Mouse (Mus musculus): Measurements from ENCODE around the gene Nars2. TPM values are rescaled to one million over a fixed set of nuclear protein-coding genes. Genes with fewer than 3 reads are reported as not detected.

Nars2 gene
- polyA plus RNA-seq, 1 experiment from 2014 or later = 20.5 TPM

GRCm38 (mm10) chr7:96975914-96976313, 24.6 kb downstream of the Nars2 start:
- H3K27ac ChIP-seq (replicated peaks) = no peak overlapping the region
- H3K9ac ChIP-seq = no peak overlapping the region
- WGBS = 81% methylated on average over 5 of the region's 5 CpGs
- H3K27me3 ChIP-seq = no peaks in the 10 kb centered on the region
- H3K4me3 ChIP-seq = no peak overlapping the region
- no peak for ATAC-seq (ENCODE audit: low FRiP score, low read depth)
- H3K36me3 ChIP-seq = no peaks in the 10 kb centered on the region
- H3K4me2 ChIP-seq = no peak overlapping the region
- H3K9me3 ChIP-seq = no peaks in the 10 kb centered on the region
- peaks cover 4% of the 10 kb centered on the region; the same call in 1 of the 2 replicates for H3K4me1 ChIP-seq (replicated peaks)

DNA sequence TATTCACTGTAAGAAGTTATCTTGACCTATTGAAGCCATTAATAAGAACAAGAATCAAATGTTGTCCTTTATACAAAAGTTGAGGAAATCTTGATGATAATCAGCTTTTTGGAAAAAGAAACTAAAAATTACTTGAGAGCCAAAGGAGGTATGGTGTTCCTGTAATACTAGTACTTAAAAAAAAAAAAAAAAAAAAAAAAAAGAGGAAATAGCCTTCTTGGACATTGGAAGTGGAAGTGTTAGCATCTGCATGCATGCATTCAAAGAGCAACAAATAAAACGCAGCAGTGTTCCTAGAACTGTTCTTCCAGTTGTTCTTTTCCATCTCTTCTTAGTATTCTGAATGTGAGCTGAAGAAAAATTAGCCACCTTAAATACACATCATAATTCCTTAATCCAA, 25.9 kb downstream of the Nars2 start:
- Histone ChIP-seq H3K4me2 (no peak overlapping the region), H3K4me3 (no peak overlapping the region), H3K27ac (replicated peaks) (no peak overlapping the region), H3K9me3 (no peaks in the 10 kb centered on the region), H3K9ac (no peak overlapping the region), H3K27me3 (no peaks in the 10 kb centered on the region), H3K4me1 (replicated peaks) (no peaks in the 10 kb centered on the region), H3K36me3 (no peaks in the 10 kb centered on the region)
- no peak for ATAC-seq (ENCODE audit: low FRiP score, low read depth)
- WGBS = 82% methylated on average over 1 of the region's 1 CpGs

GRCm38 (mm10) chr7:96981366-96981765, 30.1 kb downstream of the Nars2 start:
- Histone ChIP-seq H3K27ac (replicated peaks) (no peak overlapping the region), H3K9ac (no peak overlapping the region)
- 90% methylated on average over 2 of the region's 2 CpGs for WGBS

DNA sequence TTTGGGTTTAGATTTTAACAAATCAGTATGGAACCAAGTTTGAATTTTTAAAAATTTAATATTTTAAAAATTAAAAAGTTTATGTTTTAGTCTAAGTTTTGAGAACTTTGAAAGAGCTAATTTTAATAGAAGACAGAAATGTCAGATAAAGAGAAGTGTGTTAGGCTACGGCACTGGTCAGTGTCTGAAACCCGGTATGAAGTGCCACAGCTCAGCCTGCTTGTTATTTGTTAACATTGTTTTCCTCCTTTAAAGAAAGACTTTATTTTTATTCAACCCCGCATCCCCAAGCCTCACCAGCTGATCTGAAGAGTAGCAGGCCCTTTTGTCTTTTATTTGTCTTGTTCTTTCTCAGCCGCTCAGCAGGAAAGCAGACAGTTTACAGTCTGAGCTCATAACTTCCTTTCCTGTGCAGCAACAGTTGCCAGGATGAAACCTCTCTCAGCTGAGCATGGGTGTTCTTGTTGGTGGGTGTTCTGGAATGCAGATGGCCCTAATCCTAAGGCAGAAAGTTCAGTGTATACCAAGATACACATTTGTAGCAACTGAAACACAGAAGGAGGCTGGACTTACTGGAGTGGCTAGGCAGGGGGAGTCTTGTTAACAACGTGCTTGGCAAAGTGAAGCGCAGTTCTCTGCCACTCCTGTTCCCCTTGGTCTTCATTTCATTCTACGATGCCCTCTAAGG, 32.5 kb downstream of the Nars2 start:
- Histone ChIP-seq H3K4me1 (replicated peaks) (peaks cover 16% of the 10 kb centered on the region), H3K4me3 (no peak overlapping the region), H3K9me3 (no peaks in the 10 kb centered on the region), H3K36me3 (no peaks in the 10 kb centered on the region), H3K9ac (no peak overlapping the region), H3K4me2 (no peak overlapping the region), H3K27me3 (no peaks in the 10 kb centered on the region), H3K27ac (replicated peaks) (0 out of 2 replicates have a peak overlapping the region, but pooled peaks have one; percentile 9)
- ATAC-seq (ENCODE audit: low FRiP score, low read depth) = peak; percentile 71; the same call in 1 of the 2 replicates
- WGBS = 22% methylated on average over 7 of the region's 7 CpGs

More at GRCm38 (mm10) chr7:96981366-96981765, 30.1 kb downstream of the Nars2 start:
- H3K4me3 ChIP-seq = no peak overlapping the region
- no peaks in the 10 kb centered on the region for H3K27me3 ChIP-seq
- H3K36me3 ChIP-seq = no peaks in the 10 kb centered on the region
- ATAC-seq (ENCODE audit: low FRiP score, low read depth) = no peak
- no peak overlapping the region for H3K4me2 ChIP-seq
- H3K9me3 ChIP-seq = no peaks in the 10 kb centered on the region
- 0 out of 2 replicates have a peak, but pooled peaks cover 3% of the 10 kb centered on the region for H3K4me1 ChIP-seq (replicated peaks)

DNA sequence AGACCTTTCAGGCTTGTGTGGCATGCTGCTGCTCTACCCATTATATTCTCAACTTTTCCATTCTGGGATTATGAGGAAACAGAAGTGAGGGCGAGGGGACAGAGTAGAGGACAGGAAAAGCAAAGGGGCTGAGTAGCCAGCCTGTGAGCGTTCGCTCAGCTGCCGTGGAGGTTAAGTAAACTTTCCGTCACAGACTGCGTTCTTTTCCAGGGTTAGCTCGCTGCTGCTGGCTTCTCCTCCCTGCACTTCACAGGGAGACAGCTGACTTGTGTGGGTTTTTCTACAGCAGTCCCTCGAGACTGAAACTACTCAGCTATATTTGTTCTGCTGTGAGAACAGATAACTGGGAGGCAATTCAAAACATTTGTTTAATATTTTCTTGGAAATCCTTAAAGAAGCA, 34.5 kb downstream of the Nars2 start:
- Histone ChIP-seq H3K36me3 (no peaks in the 10 kb centered on the region), H3K4me1 (replicated peaks) (peaks cover 16% of the 10 kb centered on the region), H3K4me2 (no peak overlapping the region), H3K9me3 (no peaks in the 10 kb centered on the region), H3K27ac (replicated peaks) (no peak overlapping the region), H3K27me3 (no peaks in the 10 kb centered on the region), H3K9ac (no peak overlapping the region), H3K4me3 (no peak overlapping the region)
- ATAC-seq (ENCODE audit: low FRiP score, low read depth) = 0 out of 2 replicates have a peak, but pooled peaks have one; percentile 52
- 29% methylated on average over 8 of the region's 8 CpGs for WGBS

- Histone ChIP-seq H3K27ac (replicated peaks) (no peak overlapping the region), H3K4me3 (no peak overlapping the region), H3K4me1 (replicated peaks) (peaks cover 16% of the 10 kb centered on the region), H3K36me3 (no peaks in the 10 kb centered on the region), H3K27me3 (no peaks in the 10 kb centered on the region), H3K9me3 (no peaks in the 10 kb centered on the region), H3K9ac (no peak overlapping the region), H3K4me2 (no peak overlapping the region)
- WGBS = 23% methylated on average over 9 of the region's 9 CpGs
- ATAC-seq (ENCODE audit: low FRiP score, low read depth) = no peak
Observed at GRCm38 (mm10) chr7:96986795-96987445, 35.6 kb downstream of the Nars2 start.

GRCm38 (mm10) chr7:96987676-96988075, 36.4 kb downstream of the Nars2 start:
- no peak overlapping the region for H3K4me2 ChIP-seq
- no peak for ATAC-seq (ENCODE audit: low FRiP score, low read depth)
- no peaks in the 10 kb centered on the region for H3K36me3 ChIP-seq
- no peak overlapping the region for H3K27ac ChIP-seq (replicated peaks)
- WGBS = 59% methylated on average over 4 of the region's 4 CpGs
- H3K27me3 ChIP-seq = no peaks in the 10 kb centered on the region
- H3K9me3 ChIP-seq = no peaks in the 10 kb centered on the region
- no peak overlapping the region for H3K4me3 ChIP-seq
- peaks cover 16% of the 10 kb centered on the region for H3K4me1 ChIP-seq (replicated peaks)
- H3K9ac ChIP-seq = no peak overlapping the region

DNA sequence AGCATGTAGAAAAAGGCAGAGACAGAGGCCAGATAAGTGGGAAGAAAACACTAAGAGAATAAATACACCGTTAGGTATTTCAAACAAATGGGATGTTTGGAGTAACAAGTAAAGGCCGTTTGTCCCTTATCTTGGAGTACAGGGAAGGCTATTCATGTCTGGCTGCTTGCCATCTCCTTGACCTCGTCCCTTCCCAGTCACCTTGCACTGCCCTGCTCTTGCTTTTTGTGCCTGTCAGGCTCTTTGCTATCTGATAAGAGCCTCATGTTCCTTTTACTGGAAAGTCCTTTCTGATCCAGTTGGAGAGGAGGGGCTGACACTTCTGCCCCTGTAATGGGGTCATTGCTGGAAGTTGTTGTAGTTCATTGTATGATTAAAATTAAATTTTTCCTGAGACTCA, 61.7 kb downstream of the Nars2 start:
- H3K27ac ChIP-seq (replicated peaks) = no peak overlapping the region
- H3K4me1 ChIP-seq (replicated peaks) = no peaks in the 10 kb centered on the region
- H3K9me3 ChIP-seq = no peaks in the 10 kb centered on the region
- H3K27me3 ChIP-seq = no peaks in the 10 kb centered on the region
- no peak for ATAC-seq (ENCODE audit: low FRiP score, low read depth)
- WGBS = 73% methylated on average over 3 of the region's 3 CpGs
- H3K9ac ChIP-seq = no peak overlapping the region
- no peaks in the 10 kb centered on the region for H3K36me3 ChIP-seq
- no peak overlapping the region for H3K4me2 ChIP-seq
- no peak overlapping the region for H3K4me3 ChIP-seq

- Histone ChIP-seq H3K9ac (no peak overlapping the region), H3K4me1 (replicated peaks) (no peaks in the 10 kb centered on the region), H3K27ac (replicated peaks) (no peak overlapping the region), H3K4me3 (no peak overlapping the region), H3K4me2 (no peak overlapping the region), H3K27me3 (no peaks in the 10 kb centered on the region), H3K9me3 (no peaks in the 10 kb centered on the region), H3K36me3 (no peaks in the 10 kb centered on the region)
- ATAC-seq (ENCODE audit: low FRiP score, low read depth) = no peak
- 66% methylated on average over 4 of the region's 4 CpGs for WGBS
Observed at GRCm38 (mm10) chr7:97018005-97018404, 66.7 kb downstream of the Nars2 start.

DNA sequence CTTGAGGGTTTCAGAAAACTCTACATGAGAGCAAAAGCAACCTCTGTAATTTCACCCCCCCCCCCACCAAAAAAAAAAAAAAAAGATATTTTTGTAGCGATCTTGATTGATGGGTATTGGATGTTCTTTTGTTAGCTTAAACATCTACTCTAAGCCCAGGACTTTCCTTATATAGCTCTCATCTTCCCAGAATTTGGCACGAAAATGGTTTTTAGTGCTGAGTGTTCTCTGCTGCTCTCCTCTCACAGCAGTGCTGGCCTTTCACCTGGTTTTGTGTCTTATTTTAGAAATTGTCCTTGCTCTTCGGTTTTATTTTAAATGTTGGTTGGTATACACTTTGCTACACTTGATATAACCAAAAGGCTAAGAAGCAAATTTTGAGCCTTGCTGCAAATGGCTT, 67.1 kb downstream of the Nars2 start:
- no peaks in the 10 kb centered on the region for H3K36me3 ChIP-seq
- H3K9me3 ChIP-seq = no peaks in the 10 kb centered on the region
- no peak overlapping the region for H3K9ac ChIP-seq
- WGBS = 86% methylated on average over 3 of the region's 3 CpGs
- H3K4me1 ChIP-seq (replicated peaks) = no peaks in the 10 kb centered on the region
- H3K27ac ChIP-seq (replicated peaks) = no peak overlapping the region
- H3K27me3 ChIP-seq = no peaks in the 10 kb centered on the region
- H3K4me2 ChIP-seq = no peak overlapping the region
- no peak overlapping the region for H3K4me3 ChIP-seq
- no peak for ATAC-seq (ENCODE audit: low FRiP score, low read depth)

DNA sequence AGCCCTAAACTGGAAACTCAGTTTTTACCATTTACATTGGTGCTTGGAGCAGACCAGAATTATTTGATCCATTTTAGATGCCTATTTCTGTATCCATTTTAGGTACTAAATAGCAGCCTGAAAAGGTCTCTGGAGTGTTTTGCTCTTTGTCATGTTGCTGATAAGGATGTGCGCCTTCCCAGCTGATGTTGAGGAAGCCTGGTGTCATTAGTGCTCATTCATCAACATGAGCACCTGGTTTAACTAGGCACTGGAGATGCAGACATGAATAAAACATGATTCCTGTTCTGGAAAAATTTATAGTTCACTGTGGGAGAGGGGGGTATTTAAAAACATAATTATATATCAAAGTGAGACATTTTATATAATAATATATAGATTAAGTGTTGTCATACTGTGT, 68.0 kb downstream of the Nars2 start:
- Histone ChIP-seq H3K9ac (no peak overlapping the region), H3K27me3 (no peaks in the 10 kb centered on the region), H3K4me3 (no peak overlapping the region), H3K4me1 (replicated peaks) (no peaks in the 10 kb centered on the region), H3K36me3 (no peaks in the 10 kb centered on the region), H3K9me3 (no peaks in the 10 kb centered on the region), H3K27ac (replicated peaks) (no peak overlapping the region), H3K4me2 (no peak overlapping the region)
- no peak for ATAC-seq (ENCODE audit: low FRiP score, low read depth)
- 41% methylated on average over 1 of the region's 1 CpGs for WGBS

DNA sequence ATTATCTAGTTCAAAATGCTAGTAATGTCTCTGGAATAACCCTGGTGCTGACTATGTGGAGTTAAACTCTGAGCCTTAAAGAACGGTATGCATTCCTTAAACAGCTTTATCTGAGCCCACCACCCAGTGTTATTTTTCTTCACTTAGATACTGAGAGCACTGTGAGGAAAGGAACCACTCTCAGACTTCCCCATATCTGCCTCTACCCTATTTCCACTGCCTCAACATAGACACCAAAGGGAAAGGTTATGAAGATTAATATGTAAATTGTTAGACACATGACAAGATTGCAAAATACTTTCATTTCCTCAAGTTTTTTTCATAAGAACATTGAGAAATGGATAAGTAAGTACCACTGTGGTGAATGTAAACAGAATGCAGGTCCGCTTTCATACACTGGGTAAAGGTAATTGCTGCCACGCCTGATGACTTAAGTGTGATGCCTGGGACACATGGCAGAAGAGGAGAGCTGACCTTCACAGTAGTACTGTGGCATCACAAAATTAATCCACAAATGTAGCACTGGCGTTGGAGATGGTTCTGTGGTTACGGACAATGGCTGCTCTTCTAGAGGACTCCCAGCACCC, 75.6 kb downstream of the Nars2 start:
- H3K9me3 ChIP-seq = no peaks in the 10 kb centered on the region
- H3K4me3 ChIP-seq = no peak overlapping the region
- H3K9ac ChIP-seq = no peak overlapping the region
- no peaks in the 10 kb centered on the region for H3K4me1 ChIP-seq (replicated peaks)
- H3K36me3 ChIP-seq = no peaks in the 10 kb centered on the region
- WGBS = 94% methylated on average over 5 of the region's 5 CpGs
- no peak overlapping the region for H3K4me2 ChIP-seq
- H3K27ac ChIP-seq (replicated peaks) = no peak overlapping the region
- ATAC-seq (ENCODE audit: low FRiP score, low read depth) = no peak
- no peaks in the 10 kb centered on the region for H3K27me3 ChIP-seq
